19 mouse cellular contexts compared by ENCODE assay signal in the genomic region with DNA sequence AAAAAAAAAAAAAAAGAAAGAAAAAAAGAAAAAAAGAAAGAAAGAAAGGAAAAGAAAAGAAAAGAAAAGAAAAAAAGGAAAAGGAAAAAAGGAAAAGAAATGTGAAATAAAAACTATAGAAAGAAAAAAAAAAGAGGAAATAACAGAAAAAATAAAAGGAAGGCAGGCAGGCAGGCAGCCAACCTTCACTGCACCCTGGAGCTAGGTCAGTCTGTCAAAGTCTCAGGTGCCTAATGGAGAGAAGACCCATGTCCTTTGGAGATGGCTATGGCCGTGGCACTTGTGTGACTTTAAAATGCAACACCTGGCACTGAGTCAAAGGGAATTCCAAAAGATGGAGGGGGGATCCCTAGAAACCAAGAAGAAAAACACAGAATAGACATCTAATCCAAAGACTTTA. TPM values are rescaled to one million over a fixed set of nuclear protein-coding genes. Genes with fewer than 3 reads are reported as not detected.
"Had no signal": no experiment of that assay in that cellular context is flagged by ENCODE, and none has a peak within 500 bp of the region (broad histone marks: within the 10 kb centered on the region; RNA-seq: fewer than 3 reads in every experiment).

No protein-coding gene starts in this region.

- H3K36me3 ChIP-seq: midbrain, embryonic 10.5 days; midbrain, embryonic 12.5 days; neural tube, embryonic 13.5 days; neural tube, embryonic 15.5 days had no signal

- H3K27me3 ChIP-seq: midbrain, embryonic 12.5 days; neural tube, embryonic 13.5 days; neural tube, embryonic 15.5 days had no signal

- H3K4me3 ChIP-seq: midbrain, embryonic 10.5 days; midbrain, embryonic 12.5 days; myocyte; neural tube, embryonic 13.5 days; neural tube, embryonic 15.5 days had no signal

- H3K4me1 ChIP-seq: neural tube, embryonic 15.5 days had no signal

- DNase-seq: lung, adult 18-20 months; lung, embryonic 14.5 days; lung, postnatal 10 days; lung, postnatal 4 days; midbrain, embryonic 14.5 days; retina, postnatal 1 day; right cerebral cortex, adult 18-20 months; right cerebral cortex, postnatal 25 days; right cerebral cortex, postnatal 4 days; spleen, adult 18-20 months; thymus, adult 18-20 months; thymus, postnatal 25 days; thymus, postnatal 4 days had no signal

- H3K27ac ChIP-seq: midbrain, embryonic 10.5 days; midbrain, embryonic 12.5 days; neural tube, embryonic 13.5 days; neural tube, embryonic 15.5 days had no signal

RNA-seq across cellular contexts. Expression of gene 1810062G17Rik, which starts 12.6 kb away (rescaled TPM):
- polyA plus RNA-seq: midbrain, embryonic 12.5 days; neural tube, embryonic 11.5 days had no signal

RNA-seq across cellular contexts. Expression of gene Gm11549, which starts 33.2 kb away (rescaled TPM):
- polyA plus RNA-seq: myocyte had no signal
